ENCODE assay signal across 23 mouse cellular contexts in the genomic region with DNA sequence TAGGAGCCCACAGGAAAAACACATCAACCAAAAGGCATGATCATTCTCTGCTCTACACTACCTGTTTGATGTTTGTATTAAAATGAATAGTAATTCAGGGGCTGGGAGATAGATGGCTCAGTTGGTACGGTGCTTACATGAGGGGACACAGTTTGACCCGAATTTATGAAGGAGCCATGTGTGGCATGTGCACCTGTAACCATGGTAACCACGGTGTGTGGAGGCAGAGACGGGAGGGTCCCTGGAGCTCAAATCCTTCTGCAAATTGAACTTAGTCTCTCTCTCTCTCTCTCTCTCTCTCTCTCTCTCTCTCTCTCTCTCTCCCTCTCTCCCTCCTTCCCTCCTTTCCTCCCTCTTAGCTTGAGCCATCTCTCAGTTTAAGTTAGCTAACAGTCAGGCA.
DNase-seq lines count a peak whose midpoint lies in the region; ATAC-seq lines count a peak whose summit lies in the region.
"Had no signal": no experiment of that assay in that cellular context is flagged by ENCODE, and none has a peak within 500 bp of the region (broad histone marks: within the 10 kb centered on the region; RNA-seq: fewer than 3 reads in every experiment).

No protein-coding gene starts in this region.

- peaks cover 18 to 25% of the 10 kb centered on the region in 2 experiments for H3K4me1 ChIP-seq in heart, embryonic 14.5 days (ENCODE audit: control insufficient read depth in 2 of 2, insufficient read depth in 2 of 2, low read length in 2 of 2)
- H3K4me1 ChIP-seq in heart, embryonic 11.5 days (ENCODE audit: control insufficient read depth, insufficient read depth, low read length): 0 out of 2 replicates have a peak, but pooled peaks cover 2% of the 10 kb centered on the region
- H3K4me1 ChIP-seq: intestine, embryonic 15.5 days had no signal

- no peaks in the 10 kb centered on the region for H3K27me3 ChIP-seq in heart, embryonic 14.5 days (ENCODE audit: control insufficient read depth, insufficient read depth, low read length)
- H3K27me3 ChIP-seq in heart, embryonic 11.5 days (ENCODE audit: control insufficient read depth, insufficient read depth, low read length): no peaks in the 10 kb centered on the region
- H3K27me3 ChIP-seq: CH12.LX; embryonic facial prominence, embryonic 13.5 days; forebrain, embryonic 12.5 days; intestine, embryonic 15.5 days; Patski had no signal

- WGBS in heart, embryonic 14.5 days: 93% methylated on average over 4 of the region's 4 CpGs
- WGBS in heart, embryonic 11.5 days (ENCODE audit: insufficient replicate concordance): 79% methylated on average over 4 of the region's 4 CpGs

- no peak overlapping the region for H3K4me3 ChIP-seq in heart, embryonic 14.5 days (ENCODE audit: control insufficient read depth in 1 of 2, insufficient read depth in 1 of 2, low read depth in 1 of 2, low read length in 2 of 2)
- H3K4me3 ChIP-seq in heart, embryonic 11.5 days (ENCODE audit: low read depth, low read length): no peak overlapping the region
- H3K4me3 ChIP-seq: embryonic facial prominence, embryonic 13.5 days; forebrain, embryonic 12.5 days; hindbrain, embryonic 10.5 days; intestine, embryonic 15.5 days had no signal

- peak; percentile 31 for DNase-seq in CD4-positive, CD25-positive, alpha-beta regulatory T cell, adult 2 months (ENCODE audit: low read depth, low spot score)
- DNase-seq in layer of hippocampus, adult 11-12 months (ENCODE audit: low spot score): peak; percentile 0
- DNase-seq in layer of hippocampus, adult 9-11 months: no peak
- peak; percentile 20 for DNase-seq in thymus, postnatal 4 days
- DNase-seq in thymus, postnatal 25 days: no peak
- DNase-seq: adrenal gland, adult 2 months; adrenal gland, postnatal 25 days; B cell, adult 2 months; cerebellum, adult 18-20 months; cerebellum, adult 9-11 months; cerebellum, postnatal 36 days; gastrocnemius, postnatal 10 days had no signal

- no peak overlapping the region for H3K9ac ChIP-seq in heart, embryonic 14.5 days (ENCODE audit: low read length)
- no peak overlapping the region for H3K9ac ChIP-seq in heart, embryonic 11.5 days (ENCODE audit: low read depth, low read length)
- H3K9ac ChIP-seq: embryonic facial prominence, embryonic 13.5 days; forebrain, embryonic 12.5 days; hindbrain, embryonic 14.5 days; intestine, embryonic 15.5 days had no signal

- H3K9me3 ChIP-seq in heart, embryonic 14.5 days (ENCODE audit: control insufficient read depth, low read length): no peaks in the 10 kb centered on the region
- H3K9me3 ChIP-seq in heart, embryonic 11.5 days (replicated peaks; ENCODE audit: control insufficient read depth, low read length): no peaks in the 10 kb centered on the region
- H3K9me3 ChIP-seq: embryonic facial prominence, embryonic 13.5 days; forebrain, embryonic 12.5 days; hindbrain, embryonic 10.5 days; intestine, embryonic 15.5 days had no signal

- no peak for ATAC-seq in CD4-positive, CD25-positive, alpha-beta regulatory T cell, adult 4 months
- no peak for ATAC-seq in heart, embryonic 14.5 days (ENCODE audit: insufficient number of reproducible peaks, insufficient read depth, low FRiP score, low read depth)
- ATAC-seq in heart, embryonic 11.5 days (replicated peaks; ENCODE audit: insufficient number of reproducible peaks, low FRiP score, low TSS enrichment): no peak
- ATAC-seq: forebrain, embryonic 16.5 days; intestine, embryonic 15.5 days had no signal

- no peak overlapping the region for H3K4me2 ChIP-seq in heart, embryonic 14.5 days (ENCODE audit: low read length)
- no peak overlapping the region for H3K4me2 ChIP-seq in heart, embryonic 11.5 days
- H3K4me2 ChIP-seq: forebrain, embryonic 12.5 days; hindbrain, embryonic 14.5 days; intestine, embryonic 15.5 days had no signal

- peak overlapping the region; percentile 81 to 88 for H3K27ac ChIP-seq in heart, embryonic 14.5 days (replicated peaks in 1 of 2; ENCODE audit: control insufficient read depth in 1 of 2, insufficient read depth in 1 of 2, low read depth in 2 of 2, low read length in 2 of 2)
- no peak overlapping the region for H3K27ac ChIP-seq in heart, embryonic 11.5 days (ENCODE audit: low read depth, low read length)
- H3K27ac ChIP-seq: forebrain, embryonic 12.5 days; hindbrain, embryonic 10.5 days; intestine, embryonic 15.5 days had no signal

- H3K36me3 ChIP-seq in heart, embryonic 14.5 days (ENCODE audit: control insufficient read depth, insufficient read depth, low read length): no peaks in the 10 kb centered on the region
- H3K36me3 ChIP-seq in heart, embryonic 11.5 days (ENCODE audit: control insufficient read depth, insufficient read depth, low read length): no peaks in the 10 kb centered on the region
- H3K36me3 ChIP-seq: embryonic facial prominence, embryonic 13.5 days; forebrain, embryonic 12.5 days; hindbrain, embryonic 10.5 days; intestine, embryonic 15.5 days had no signal

Comparison
In these comparisons a context has a peak if more than half of its experiments do, and no peak if none do; other contexts are left out.
1. DNase-seq: peak in CD4-positive, CD25-positive, alpha-beta regulatory T cell, adult 2 months (single experiment), layer of hippocampus, adult 11-12 months (single experiment) and thymus, postnatal 4 days (single experiment); none in layer of hippocampus, adult 9-11 months (single experiment) and thymus, postnatal 25 days (single experiment).